Comparison of ENCODE assay signal across 9 mouse cellular contexts in the genomic region with DNA sequence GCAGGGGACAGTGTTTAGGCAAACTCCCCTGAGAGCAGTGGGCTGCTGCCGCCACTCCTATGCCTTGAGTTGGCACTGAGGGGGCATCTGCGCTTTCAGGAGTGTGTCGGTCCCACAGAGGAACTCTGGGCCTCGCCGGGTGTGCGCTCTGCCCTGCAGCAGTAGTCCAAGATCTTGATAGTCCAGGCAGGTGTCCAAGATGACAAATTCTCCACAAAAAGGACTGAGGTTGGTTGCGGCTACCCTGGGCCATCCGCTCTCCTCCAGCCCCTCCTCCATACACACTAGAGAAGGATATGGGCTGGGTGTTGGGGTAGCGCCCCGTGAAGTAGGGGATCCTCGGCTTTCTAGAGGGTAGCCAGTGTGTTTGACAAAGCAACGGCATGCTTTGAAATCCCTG. TPM values are rescaled to one million over a fixed set of nuclear protein-coding genes. Genes with fewer than 3 reads are reported as not detected.
DNase-seq lines count a peak whose midpoint lies in the region; ATAC-seq lines count a peak whose summit lies in the region.
"Had no signal": no experiment of that assay in that cellular context is flagged by ENCODE, and none has a peak within 500 bp of the region (broad histone marks: within the 10 kb centered on the region; RNA-seq: fewer than 3 reads in every experiment).

No protein-coding gene starts in this region.

- WGBS in forebrain, embryonic 15.5 days, result 55% methylated on average over 12 of the region's 12 CpGs
- 55% methylated on average over 12 of the region's 12 CpGs for WGBS in forebrain, embryonic 13.5 days
- 27% methylated on average over 12 of the region's 12 CpGs for WGBS in lung, embryonic 16.5 days
- 41% methylated on average over 12 of the region's 12 CpGs for WGBS in limb, embryonic 15.5 days
- WGBS in stomach, embryonic 15.5 days, result 27% methylated on average over 12 of the region's 12 CpGs

- no peak overlapping the region for H3K9ac ChIP-seq in forebrain, embryonic 15.5 days (replicated peaks)
- no peak overlapping the region for H3K9ac ChIP-seq in forebrain, embryonic 13.5 days
- no peak overlapping the region for H3K9ac ChIP-seq in lung, embryonic 16.5 days (ENCODE audit: low read length)
- H3K9ac ChIP-seq in limb, embryonic 15.5 days, result no peak overlapping the region
- H3K9ac ChIP-seq in stomach, embryonic 15.5 days, result no peak overlapping the region

- DNase-seq in lung, postnatal 14 days, result no peak
- no peak for DNase-seq in frontal cortex, postnatal 25 days (ENCODE audit: low spot score in 2 of 2)
- no peak for DNase-seq in cerebellum, adult 18-20 months
- DNase-seq: layer of hippocampus, postnatal 36 days had no signal

- no peak overlapping the region for H3K27ac ChIP-seq in forebrain, embryonic 15.5 days (replicated peaks)
- H3K27ac ChIP-seq in forebrain, embryonic 13.5 days, result no peak overlapping the region
- H3K27ac ChIP-seq in lung, embryonic 16.5 days (ENCODE audit: low read length), result no peak overlapping the region
- H3K27ac ChIP-seq in limb, embryonic 15.5 days, result peak overlapping the region; percentile 81
- H3K27ac ChIP-seq in stomach, embryonic 15.5 days, result peak overlapping the region; percentile 26; the same call in 1 of the 2 replicates

- no peak overlapping the region for H3K4me2 ChIP-seq in forebrain, embryonic 15.5 days (replicated peaks)
- H3K4me2 ChIP-seq in forebrain, embryonic 13.5 days, result no peak overlapping the region
- peak overlapping the region; percentile 45 for H3K4me2 ChIP-seq in lung, embryonic 16.5 days (ENCODE audit: low read depth, low read length)
- peak overlapping the region; percentile 26; the same call in 1 of the 2 replicates for H3K4me2 ChIP-seq in limb, embryonic 15.5 days
- H3K4me2 ChIP-seq in stomach, embryonic 15.5 days, result peak overlapping the region; percentile 32

- no peaks in the 10 kb centered on the region for H3K36me3 ChIP-seq in forebrain, embryonic 15.5 days
- H3K36me3 ChIP-seq in forebrain, embryonic 13.5 days (ENCODE audit: poor library complexity, severe bottlenecking), result no peaks in the 10 kb centered on the region
- H3K36me3 ChIP-seq in lung, embryonic 16.5 days (ENCODE audit: control insufficient read depth, insufficient read depth, low read length), result no peaks in the 10 kb centered on the region
- no peaks in the 10 kb centered on the region for H3K36me3 ChIP-seq in limb, embryonic 15.5 days
- no peaks in the 10 kb centered on the region for H3K36me3 ChIP-seq in stomach, embryonic 15.5 days

- no peaks in the 10 kb centered on the region for H3K9me3 ChIP-seq in forebrain, embryonic 15.5 days
- no peaks in the 10 kb centered on the region for H3K9me3 ChIP-seq in forebrain, embryonic 13.5 days (replicated peaks)
- H3K9me3 ChIP-seq in lung, embryonic 16.5 days (ENCODE audit: control insufficient read depth, low read length), result no peaks in the 10 kb centered on the region
- H3K9me3 ChIP-seq in limb, embryonic 15.5 days, result no peaks in the 10 kb centered on the region
- no peaks in the 10 kb centered on the region for H3K9me3 ChIP-seq in stomach, embryonic 15.5 days

- 0 out of 2 replicates have a peak, but pooled peaks have one; percentile 53 for ATAC-seq in forebrain, embryonic 15.5 days (replicated peaks)
- ATAC-seq in forebrain, embryonic 13.5 days, result no peak
- ATAC-seq in lung, embryonic 16.5 days (ENCODE audit: low read depth), result 0 out of 2 replicates have a peak, but pooled peaks have one; percentile 11
- no peak for ATAC-seq in limb, embryonic 15.5 days (ENCODE audit: insufficient number of reproducible peaks, low FRiP score, low TSS enrichment, low read depth)
- no peak for ATAC-seq in stomach, embryonic 15.5 days (ENCODE audit: insufficient read depth, low FRiP score, low read depth)

- H3K4me1 ChIP-seq in forebrain, embryonic 15.5 days, result peaks cover 8% of the 10 kb centered on the region; the same call in 1 of the 2 replicates
- H3K4me1 ChIP-seq in forebrain, embryonic 13.5 days, result peaks cover 12% of the 10 kb centered on the region; the same call in 1 of the 2 replicates
- peaks cover 12% of the 10 kb centered on the region for H3K4me1 ChIP-seq in lung, embryonic 16.5 days (replicated peaks; ENCODE audit: control insufficient read depth, insufficient read depth, low read length)
- H3K4me1 ChIP-seq in limb, embryonic 15.5 days, result peaks cover 45% of the 10 kb centered on the region
- H3K4me1 ChIP-seq in stomach, embryonic 15.5 days, result peaks cover 16% of the 10 kb centered on the region

- no peaks in the 10 kb centered on the region for H3K27me3 ChIP-seq in forebrain, embryonic 15.5 days
- H3K27me3 ChIP-seq in forebrain, embryonic 13.5 days, result peaks cover 2% of the 10 kb centered on the region; the same call in 1 of the 2 replicates
- no peaks in the 10 kb centered on the region; the same call in 1 of the 2 replicates for H3K27me3 ChIP-seq in lung, embryonic 16.5 days (ENCODE audit: control insufficient read depth, insufficient read depth, low read depth, low read length)
- no peaks in the 10 kb centered on the region for H3K27me3 ChIP-seq in limb, embryonic 15.5 days
- no peaks in the 10 kb centered on the region for H3K27me3 ChIP-seq in stomach, embryonic 15.5 days (replicated peaks)

- H3K4me3 ChIP-seq in forebrain, embryonic 15.5 days, result no peak overlapping the region
- H3K4me3 ChIP-seq in forebrain, embryonic 13.5 days, result no peak overlapping the region
- peak overlapping the region; percentile 25; the same call in 1 of the 2 replicates for H3K4me3 ChIP-seq in lung, embryonic 16.5 days (ENCODE audit: low read length)
- no peak overlapping the region for H3K4me3 ChIP-seq in limb, embryonic 15.5 days
- H3K4me3 ChIP-seq in stomach, embryonic 15.5 days (replicated peaks), result no peak overlapping the region; the same call in 1 of the 2 replicates

RNA-seq across cellular contexts. Expression of gene Tent4a, which starts 9.2 kb away (rescaled TPM):
- 8.4 and 8.5 TPM in 2 replicates for polyA plus RNA-seq in forebrain, embryonic 15.5 days (2015; fragmentation: Nextera tagmentation; extraction: Ambion mirVana)
- 7.3 and 7.5 TPM in 2 replicates for polyA plus RNA-seq in forebrain, embryonic 13.5 days (2015; fragmentation: Nextera tagmentation; extraction: Ambion mirVana)
- polyA plus RNA-seq in lung, embryonic 16.5 days (2015; fragmentation: Nextera tagmentation; extraction: Ambion mirVana), result 5.0 and 5.1 TPM in 2 replicates
- 4.9 and 6.2 TPM in 2 replicates for polyA plus RNA-seq in limb, embryonic 15.5 days (2015; fragmentation: Nextera tagmentation; extraction: Ambion mirVana)
- 5.1 and 5.6 TPM in 2 replicates for polyA plus RNA-seq in stomach, embryonic 15.5 days (2015; fragmentation: Nextera tagmentation; extraction: Ambion mirVana)

RNA-seq across cellular contexts. Expression of gene Nsun2, which starts 10.0 kb away (rescaled TPM):
- polyA plus RNA-seq in forebrain, embryonic 15.5 days (2015; fragmentation: Nextera tagmentation; extraction: Ambion mirVana), result 84.1 and 87.3 TPM in 2 replicates
- polyA plus RNA-seq in forebrain, embryonic 13.5 days (2015; fragmentation: Nextera tagmentation; extraction: Ambion mirVana), result 85.5 and 89.6 TPM in 2 replicates
- polyA plus RNA-seq in lung, embryonic 16.5 days (2015; fragmentation: Nextera tagmentation; extraction: Ambion mirVana), result 86.6 and 89.2 TPM in 2 replicates
- 132 and 136 TPM in 2 replicates for polyA plus RNA-seq in limb, embryonic 15.5 days (2015; fragmentation: Nextera tagmentation; extraction: Ambion mirVana)
- 117 and 120 TPM in 2 replicates for polyA plus RNA-seq in stomach, embryonic 15.5 days (2015; fragmentation: Nextera tagmentation; extraction: Ambion mirVana)

Comparison
In these comparisons a context has a peak if more than half of its experiments do, and no peak if none do; other contexts are left out.
1. ATAC-seq: peak in forebrain, embryonic 15.5 days (single experiment) and lung, embryonic 16.5 days (single experiment); none in forebrain, embryonic 13.5 days (single experiment), limb, embryonic 15.5 days (single experiment) and stomach, embryonic 15.5 days (single experiment).
2. H3K27ac ChIP-seq: peak in limb, embryonic 15.5 days (single experiment) and stomach, embryonic 15.5 days (single experiment); none in forebrain, embryonic 15.5 days (single experiment), forebrain, embryonic 13.5 days (single experiment) and lung, embryonic 16.5 days (single experiment).
3. H3K4me2 ChIP-seq: peak in lung, embryonic 16.5 days (single experiment), limb, embryonic 15.5 days (single experiment) and stomach, embryonic 15.5 days (single experiment); none in forebrain, embryonic 15.5 days (single experiment) and forebrain, embryonic 13.5 days (single experiment).